Mouse (Mus musculus) midbrain, embryonic 16.5 days (tissue): ENCODE measurements around the gene Olfr56. TPM values are rescaled to one million over a fixed set of nuclear protein-coding genes. Genes with fewer than 3 reads are reported as not detected.
A peak's percentile ranks its signal among the peaks of the same experiment; 100 is the strongest.

ENCODE experiments used
- ATAC-seq: fragments of 200-750 bp; cut with Nextera tagmentation; 2 replicates; pipeline ENCODE4 v1.8.0; 2017; ENCODE audit warnings: moderate TSS enrichment
- H3K27ac ChIP-seq: fragments of 300-500 bp; sonication (generic); 2 replicates; pipeline ENCODE4 v1.5.1; 2014; ENCODE audit warnings: mild to moderate bottlenecking, low read length, mixed read lengths
- H3K27me3 ChIP-seq: fragments of 300-500 bp; sonication (generic); 2 replicates; pipeline ENCODE4 v1.6.1; 2014; ENCODE audit warnings: low read depth, low read length, mixed read lengths; ENCODE audit not compliant: control insufficient read depth, insufficient read depth
- H3K36me3 ChIP-seq: fragments of 300-500 bp; sonication (generic); 2 replicates; pipeline ENCODE4 v1.6.1; 2014; ENCODE audit warnings: mild to moderate bottlenecking, low read length, moderate library complexity, mixed read lengths; ENCODE audit not compliant: control insufficient read depth, insufficient read depth
- H3K4me1 ChIP-seq: fragments of 300-500 bp; sonication (generic); 2 replicates; pipeline ENCODE4 v1.6.1; 2014; ENCODE audit warnings: mild to moderate bottlenecking, low read length, mixed read lengths; ENCODE audit not compliant: control insufficient read depth, insufficient read depth
- H3K4me2 ChIP-seq: fragments of 300-500 bp; sonication (generic); 2 replicates; pipeline ENCODE4 v1.6.1; 2014; ENCODE audit warnings: mild to moderate bottlenecking, low read length, mixed read lengths
- H3K4me3 ChIP-seq: fragments of 300-500 bp; sonication (generic); 2 replicates; pipeline ENCODE4 v1.5.1; 2014; ENCODE audit warnings: low read depth, mild to moderate bottlenecking, low read length, moderate library complexity, mixed read lengths
- H3K9ac ChIP-seq: fragments of 300-500 bp; sonication (generic); 2 replicates; pipeline ENCODE4 v1.6.1; 2014; ENCODE audit warnings: low read depth, low read length, mixed read lengths
- H3K9me3 ChIP-seq: fragments of 300-500 bp; sonication (generic); replicated peaks from 2 replicates; pipeline ENCODE4 v1.6.1; 2014; ENCODE audit warnings: mild to moderate bottlenecking, low read length, mixed read lengths; ENCODE audit not compliant: control insufficient read depth, poor library complexity, severe bottlenecking
- WGBS: fragments of 180-500 bp; shearing (Covaris S2); extraction: QIAGEN DNeasy Blood & Tissue Kit; methylation state at CpG from one replicate; pipeline ENCODE4 v1.1.7; 2014; 5-methylcytosine and 5-hydroxymethylcytosine counted together
- polyA plus RNA-seq: library from polyadenylated mRNA; unstranded; fragments of >200 nt; fragmentation: Nextera tagmentation; extraction: Ambion mirVana; gene quantifications from 2 replicates; pipeline ENCODE4 v1.2.1, GENCODE M21; 2015

The Olfr56 gene
- polyA plus RNA-seq, 1 experiment from 2014 or later, result not detected

DNA sequence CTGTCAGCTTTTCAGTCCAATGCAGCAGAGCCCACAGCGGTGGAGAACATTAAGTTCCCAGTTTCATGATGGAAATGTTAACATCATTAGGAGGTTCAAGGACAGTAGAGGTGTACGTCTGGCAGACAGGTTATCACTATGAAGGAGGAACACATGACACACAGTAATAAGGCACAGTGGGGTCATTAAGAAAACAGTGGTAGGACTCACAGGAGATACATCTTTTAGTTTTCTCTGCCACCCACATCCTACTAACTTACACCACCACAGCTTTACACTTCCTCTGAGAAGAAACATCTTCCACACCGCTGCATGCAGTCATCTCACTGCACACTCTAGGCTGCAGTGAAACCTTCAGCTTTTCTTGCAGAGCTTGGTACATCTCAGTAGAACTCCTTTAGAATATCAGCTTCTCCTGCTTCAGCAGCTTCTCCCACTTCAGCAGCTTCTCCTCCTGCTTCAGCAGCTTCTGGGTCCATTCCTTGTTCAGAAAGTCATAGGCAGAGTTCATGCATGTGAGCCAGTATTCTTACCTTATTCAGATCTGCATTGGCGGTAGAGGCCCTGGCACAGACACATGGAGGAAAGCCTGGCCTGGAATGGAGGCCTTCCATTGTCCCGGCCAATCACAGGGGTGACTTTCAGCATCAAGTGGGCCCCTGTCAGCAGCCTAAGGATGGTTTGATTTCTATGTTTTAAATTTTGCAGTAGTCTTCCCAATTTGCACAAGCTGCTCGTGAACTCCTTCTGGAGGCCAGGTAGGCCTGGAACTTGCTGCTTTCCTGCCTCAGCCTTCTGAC lies 115.4 kb downstream of the Olfr56 start:
- Histone ChIP-seq H3K9me3 (no peaks in the 10 kb centered on the region), H3K9ac (no peak overlapping the region), H3K4me3 (no peak overlapping the region), H3K27me3 (no peaks in the 10 kb centered on the region), H3K4me2 (no peak overlapping the region), H3K36me3 (no peaks in the 10 kb centered on the region), H3K4me1 (no peaks in the 10 kb centered on the region), H3K27ac (no peak overlapping the region)
- WGBS, result 94% methylated on average over 6 of the region's 6 CpGs
- ATAC-seq, result no peak

DNA sequence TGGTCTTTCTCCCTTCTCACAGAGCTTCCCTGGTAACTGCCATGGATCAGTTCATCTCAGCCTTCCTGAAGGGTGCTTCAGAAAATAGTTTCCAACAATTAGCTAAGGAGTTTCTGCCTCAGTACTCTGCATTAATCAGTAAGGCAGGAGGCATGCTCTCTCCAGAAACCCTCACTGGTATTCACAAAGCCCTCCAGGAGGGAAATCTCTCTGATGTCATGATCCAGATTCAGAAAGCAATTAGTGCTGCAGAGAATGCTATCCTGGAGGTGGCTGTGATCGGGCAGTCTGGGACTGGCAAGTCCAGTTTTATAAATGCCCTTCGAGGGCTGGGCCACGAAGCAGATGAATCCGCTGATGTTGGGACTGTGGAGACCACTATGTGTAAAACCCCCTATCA lies 116.7 kb downstream of the Olfr56 start:
- Histone ChIP-seq H3K27me3 (no peaks in the 10 kb centered on the region), H3K4me3 (no peak overlapping the region), H3K36me3 (no peaks in the 10 kb centered on the region), H3K27ac (no peak overlapping the region), H3K9ac (no peak overlapping the region), H3K9me3 (no peaks in the 10 kb centered on the region), H3K4me1 (no peaks in the 10 kb centered on the region), H3K4me2 (no peak overlapping the region)
- ATAC-seq, result no peak
- 72% methylated on average over 4 of the region's 4 CpGs for WGBS

DNA sequence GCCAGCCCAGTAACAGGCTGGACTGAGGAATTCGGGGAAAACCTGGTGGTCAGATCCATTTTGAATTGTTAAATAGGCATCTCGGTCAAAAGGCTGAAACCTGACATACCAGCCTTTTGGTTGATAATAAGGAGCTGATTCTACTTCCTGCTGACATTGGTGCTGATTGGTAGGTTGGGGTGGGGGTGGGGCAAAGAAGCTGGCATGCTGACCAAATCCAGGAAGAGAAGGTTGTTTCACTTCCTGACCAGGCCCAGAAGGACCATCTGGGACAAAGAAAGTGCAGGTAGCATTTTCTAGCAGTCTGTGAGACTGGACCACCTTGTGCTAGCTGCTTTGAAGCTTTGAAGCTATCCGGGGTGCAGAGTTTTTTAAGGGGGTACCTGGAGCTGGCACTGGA lies 121.7 kb downstream of the Olfr56 start:
- Histone ChIP-seq H3K9me3 (no peaks in the 10 kb centered on the region), H3K4me1 (no peaks in the 10 kb centered on the region), H3K4me3 (no peak overlapping the region), H3K4me2 (no peak overlapping the region), H3K36me3 (no peaks in the 10 kb centered on the region), H3K27ac (no peak overlapping the region), H3K9ac (no peak overlapping the region), H3K27me3 (no peaks in the 10 kb centered on the region)
- no peak for ATAC-seq
- WGBS, result 83% methylated on average over 3 of the region's 3 CpGs

DNA sequence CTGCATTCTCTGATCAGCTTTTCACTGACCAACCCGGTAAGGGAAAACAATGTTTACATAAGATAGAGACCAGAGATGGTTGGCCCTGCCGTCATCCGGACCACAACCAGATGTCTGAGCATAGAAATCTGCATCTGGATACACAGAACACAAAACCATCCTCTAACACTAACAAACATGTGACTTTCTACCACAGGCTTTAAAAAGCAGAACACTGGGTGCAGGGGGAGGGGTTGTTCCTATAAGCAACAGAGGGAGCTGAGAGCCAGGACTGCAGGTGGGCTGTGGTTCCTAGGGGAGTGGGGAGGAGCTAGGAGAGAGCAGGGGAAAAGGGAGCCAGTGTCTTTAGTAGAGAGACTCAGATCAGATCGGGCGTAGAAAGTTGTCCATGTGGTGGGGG lies 122.8 kb downstream of the Olfr56 start:
- Histone ChIP-seq H3K36me3 (no peaks in the 10 kb centered on the region), H3K9me3 (no peaks in the 10 kb centered on the region), H3K9ac (no peak overlapping the region), H3K27ac (no peak overlapping the region), H3K4me1 (no peaks in the 10 kb centered on the region), H3K27me3 (no peaks in the 10 kb centered on the region), H3K4me3 (no peak overlapping the region), H3K4me2 (no peak overlapping the region)
- no peak for ATAC-seq
- 55% methylated on average over 5 of the region's 5 CpGs for WGBS

DNA sequence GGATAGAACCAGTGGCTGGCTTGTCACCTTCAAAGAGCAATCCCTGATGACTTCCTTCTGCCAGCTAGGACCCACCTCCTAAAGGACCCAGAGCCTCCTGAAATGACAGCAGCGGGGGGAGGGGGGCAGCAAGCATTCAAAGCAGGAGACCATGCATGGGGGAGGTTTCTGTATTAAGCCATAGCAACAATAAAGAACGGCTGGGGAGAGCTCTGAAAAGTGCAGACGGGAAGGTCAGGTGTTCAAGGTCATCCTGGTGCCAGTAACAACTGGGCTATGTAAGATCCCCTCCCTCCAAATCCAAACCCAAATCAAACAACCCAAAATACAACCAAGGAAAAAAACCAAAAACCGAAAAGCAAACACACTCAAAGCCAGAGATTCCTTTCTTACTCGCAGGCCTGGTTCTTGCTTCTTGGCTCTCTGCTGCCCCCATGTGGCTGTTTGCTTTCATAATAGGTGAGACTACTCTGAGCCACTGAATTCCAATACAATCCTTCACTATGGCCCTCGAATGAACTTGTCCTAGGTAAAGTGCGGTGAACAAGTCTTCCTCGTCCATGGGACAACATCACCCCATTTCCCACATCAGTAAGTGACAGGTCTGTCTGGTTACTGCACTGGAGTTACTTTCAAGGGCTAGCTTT lies 124.5 kb downstream of the Olfr56 start:
- peak; percentile 83 for ATAC-seq
- Histone ChIP-seq H3K27me3 (no peaks in the 10 kb centered on the region), H3K36me3 (no peaks in the 10 kb centered on the region), H3K9me3 (no peaks in the 10 kb centered on the region), H3K27ac (no peak overlapping the region), H3K4me2 (no peak overlapping the region), H3K4me1 (no peaks in the 10 kb centered on the region), H3K4me3 (no peak overlapping the region), H3K9ac (no peak overlapping the region)
- 19% methylated on average over 8 of the region's 8 CpGs for WGBS

DNA sequence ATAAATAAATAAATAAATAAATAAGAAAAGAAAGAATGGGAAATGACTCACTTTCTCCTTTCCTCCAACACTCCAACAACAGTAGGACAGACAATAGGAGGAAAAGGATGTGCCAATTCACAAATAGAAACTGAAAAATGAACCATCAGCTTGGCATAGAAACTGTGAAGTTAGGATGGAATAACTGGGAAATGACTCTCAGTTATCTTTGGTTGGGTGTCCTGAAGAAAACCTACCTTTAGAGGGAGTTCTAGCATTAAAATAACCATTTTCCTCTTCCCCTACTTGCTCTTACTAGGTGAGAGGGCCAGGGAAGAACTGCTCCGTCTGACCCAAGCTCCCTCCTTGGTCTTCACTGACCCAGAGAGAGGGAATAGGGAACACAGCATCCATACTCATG lies 127.1 kb downstream of the Olfr56 start:
- Histone ChIP-seq H3K4me3 (no peak overlapping the region), H3K36me3 (no peaks in the 10 kb centered on the region), H3K27ac (no peak overlapping the region), H3K9ac (no peak overlapping the region), H3K9me3 (no peaks in the 10 kb centered on the region), H3K4me2 (no peak overlapping the region), H3K4me1 (no peaks in the 10 kb centered on the region), H3K27me3 (no peaks in the 10 kb centered on the region)
- no peak for ATAC-seq
- 57% methylated on average over 1 of the region's 1 CpGs for WGBS

DNA sequence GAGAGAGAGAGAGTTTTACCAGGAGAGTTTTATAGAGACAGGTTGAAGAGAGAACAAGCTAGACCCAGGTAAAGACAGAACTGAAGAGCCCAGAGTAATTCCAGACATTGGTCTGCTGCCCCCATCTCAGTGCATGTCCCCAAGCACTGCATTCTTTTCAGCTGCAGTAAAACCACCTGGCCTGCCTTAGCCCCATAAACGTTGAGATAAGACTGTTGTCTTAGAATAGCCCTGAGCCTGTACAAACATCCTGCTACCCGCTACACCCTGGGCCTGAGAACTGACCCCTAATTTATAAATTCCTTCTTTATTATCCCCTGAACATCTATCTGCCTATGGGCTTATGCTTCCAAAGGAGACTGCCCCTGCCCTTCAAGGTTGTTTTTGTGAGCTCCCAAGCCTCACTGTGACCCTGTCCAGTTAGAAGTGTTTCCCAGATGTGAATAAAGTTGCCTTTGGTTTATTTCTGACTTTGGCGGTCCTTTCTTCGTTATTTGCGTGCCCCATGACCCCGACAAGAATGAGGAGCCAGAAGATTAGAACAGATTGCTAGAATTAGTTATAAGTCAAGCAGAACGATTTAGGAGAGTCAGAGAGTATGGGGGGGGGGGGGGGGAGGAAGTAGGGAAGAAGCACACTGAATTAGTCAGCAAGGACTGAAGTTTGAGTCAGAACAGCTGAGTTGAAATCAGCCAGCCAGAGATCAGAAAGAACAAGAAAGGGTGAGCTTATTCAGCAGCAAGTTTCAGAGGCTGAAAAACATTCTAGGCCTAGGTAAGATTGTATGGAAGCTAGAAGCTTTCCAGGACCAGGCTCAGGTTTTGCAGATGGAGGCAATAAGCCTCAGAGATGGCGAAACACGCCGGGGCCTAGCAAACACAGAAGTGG lies 129.2 kb downstream of the Olfr56 start:
- ATAC-seq, result no peak
- 67% methylated on average over 10 of the region's 10 CpGs for WGBS

DNA sequence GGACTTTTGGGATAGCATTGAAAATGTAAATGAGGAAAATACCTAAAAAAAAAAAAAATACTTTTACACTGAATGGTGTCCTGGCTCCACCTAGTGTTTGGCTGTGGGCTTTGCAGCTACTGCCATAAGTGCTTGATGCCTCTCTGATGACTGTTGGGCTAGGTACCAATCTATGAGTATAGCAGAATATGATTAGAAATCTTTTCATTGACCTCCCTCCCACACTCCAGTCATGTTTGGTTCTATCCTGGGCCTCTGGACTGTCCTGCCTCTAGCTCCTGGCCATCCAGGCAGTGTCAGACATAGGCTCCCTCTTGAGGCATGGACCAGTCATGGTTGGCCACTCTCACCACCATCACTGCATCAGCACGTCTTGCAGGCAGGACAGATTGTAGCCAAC lies 130.1 kb downstream of the Olfr56 start:
- Histone ChIP-seq H3K9ac (no peak overlapping the region), H3K36me3 (no peaks in the 10 kb centered on the region), H3K9me3 (no peaks in the 10 kb centered on the region), H3K27me3 (no peaks in the 10 kb centered on the region), H3K27ac (no peak overlapping the region), H3K4me2 (no peak overlapping the region), H3K4me3 (no peak overlapping the region), H3K4me1 (no peaks in the 10 kb centered on the region)
- no peak for ATAC-seq
- 53% methylated on average over 1 of the region's 1 CpGs for WGBS

More for the DNA sequence above, 129.2 kb downstream of the Olfr56 start:
- Histone ChIP-seq H3K4me1 (no peaks in the 10 kb centered on the region), H3K36me3 (no peaks in the 10 kb centered on the region), H3K27ac (no peak overlapping the region), H3K27me3 (no peaks in the 10 kb centered on the region), H3K9ac (no peak overlapping the region), H3K4me2 (no peak overlapping the region), H3K4me3 (no peak overlapping the region), H3K9me3 (no peaks in the 10 kb centered on the region)

DNA sequence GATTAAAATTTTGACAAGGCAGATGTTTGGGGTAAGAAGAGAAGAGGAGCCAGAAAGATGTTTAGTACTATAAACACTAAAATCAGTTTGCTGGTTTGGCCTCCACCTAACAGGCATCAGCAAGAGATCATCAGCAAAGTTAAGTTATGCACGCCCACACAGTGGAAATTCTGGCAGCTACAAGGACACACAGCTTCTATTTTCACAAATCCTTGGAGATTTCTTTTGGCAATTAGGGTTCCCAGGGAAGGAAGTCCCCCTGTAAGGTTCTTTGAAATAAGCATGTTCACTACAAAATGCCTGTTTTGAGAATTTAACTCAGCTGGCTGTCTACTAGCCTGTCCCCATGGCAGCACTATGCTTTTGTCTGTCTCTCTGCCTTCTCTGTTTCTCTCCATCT lies 132.3 kb downstream of the Olfr56 start:
- no peak overlapping the region for H3K4me2 ChIP-seq
- no peaks in the 10 kb centered on the region for H3K27me3 ChIP-seq
- H3K4me1 ChIP-seq, result no peaks in the 10 kb centered on the region
- H3K27ac ChIP-seq, result no peak overlapping the region
- no peak overlapping the region for H3K4me3 ChIP-seq
- no peaks in the 10 kb centered on the region for H3K9me3 ChIP-seq
- no peak for ATAC-seq
- H3K9ac ChIP-seq, result no peak overlapping the region
- 74% methylated on average over 1 of the region's 1 CpGs for WGBS
- H3K36me3 ChIP-seq, result no peaks in the 10 kb centered on the region
